Mouse (Mus musculus) CH12.LX (cell line): ENCODE results near the gene Tctn1. TPM values are rescaled to one million over a fixed set of nuclear protein-coding genes. Genes with fewer than 3 reads are reported as not detected.
A peak's percentile ranks its signal among the peaks of the same experiment; 100 is the strongest.

Source experiments
- DNase-seq: peaks from one replicate; pipeline ENCODE4 v3.0.0-alpha.2; 2013; ENCODE audit errors: extremely low read depth
- H3K27ac ChIP-seq: 2 replicates; pipeline ENCODE4 v1.5.1; 2012; ENCODE audit warnings: low read depth, mild to moderate bottlenecking, control low read depth, moderate library complexity; ENCODE audit not compliant: insufficient read depth
- H3K27me3 ChIP-seq: replicated peaks from 2 replicates; pipeline ENCODE3; 2012; ENCODE audit warnings: inconsistent platforms
- H3K36me3 ChIP-seq, 2 experiments: replicated peaks in 1 of 2; 2 replicates each; pipeline versions ENCODE3 to v1.6.1; 2012; ENCODE audit warnings: inconsistent platforms in 1 of 2, low read length in 1 of 2, mild to moderate bottlenecking in 1 of 2, mixed read lengths in 1 of 2, moderate library complexity in 1 of 2; ENCODE audit not compliant: control insufficient read depth in 1 of 2, insufficient read depth in 1 of 2
- H3K4me1 ChIP-seq, 2 experiments: 2 replicates each; pipeline ENCODE4 v1.6.1; 2012; ENCODE audit warnings: inconsistent platforms in 1 of 2, moderate library complexity in 1 of 2; ENCODE audit not compliant: insufficient read depth in 2 of 2, control insufficient read depth in 1 of 2
- H3K4me2 ChIP-seq: 2 replicates; pipeline ENCODE4 v1.6.1; 2012; ENCODE audit warnings: low read depth, mild to moderate bottlenecking, control low read depth; ENCODE audit not compliant: poor library complexity, insufficient read depth, severe bottlenecking
- H3K4me3 ChIP-seq, 3 experiments: fragments of 150-350 bp in 1 of 3; sonication (generic) in 1 of 3; replicated peaks in 1 of 3; 2 replicates each; pipeline versions ENCODE3 to v1.5.1; 2011 to 2012; ENCODE audit warnings: low read depth in 2 of 3, low read length in 2 of 3, mild to moderate bottlenecking in 2 of 3, moderate library complexity in 2 of 3, control low read depth in 1 of 3, improper control_type of control experiment in 1 of 3, inconsistent platforms in 1 of 3, mixed read lengths in 1 of 3; ENCODE audit not compliant: poor library complexity in 1 of 3
- H3K79me2 ChIP-seq: replicated peaks from 2 replicates; pipeline ENCODE4 v1.6.1; 2012; ENCODE audit warnings: mild to moderate bottlenecking, moderate library complexity; ENCODE audit not compliant: control insufficient read depth, poor library complexity, insufficient read depth, severe bottlenecking; ENCODE audit errors: extremely low read depth
- H3K9ac ChIP-seq: 2 replicates; pipeline ENCODE4 v1.6.1; 2012; ENCODE audit warnings: low read depth, mild to moderate bottlenecking, control low read depth, moderate library complexity; ENCODE audit not compliant: insufficient read depth
- H3K9me3 ChIP-seq: replicated peaks from 2 replicates; pipeline ENCODE3; 2012; ENCODE audit warnings: low read length, inconsistent platforms, mixed read lengths
- BHLHE40 ChIP-seq: IDR thresholded peaks from 2 replicates; pipeline ENCODE4 v1.6.1; 2011; ENCODE audit warnings: mild to moderate bottlenecking, low read depth, low read length, improper control_type of control experiment
- CHD1 ChIP-seq: IDR thresholded peaks from 2 replicates; pipeline ENCODE4 v1.6.1; 2012; ENCODE audit warnings: low read depth, low read length, improper control_type of control experiment, inconsistent platforms
- CTCF ChIP-seq, 2 experiments: IDR thresholded peaks in 1 of 2; conservative IDR thresholded peaks in 1 of 2; 2 replicates each; pipeline ENCODE4 v1.5.1; 2011 to 2012; ENCODE audit warnings: low read depth in 2 of 2, low read length in 2 of 2, improper control_type of control experiment in 1 of 2, inconsistent platforms in 1 of 2, mild to moderate bottlenecking in 1 of 2, moderate library complexity in 1 of 2
- E2F4 ChIP-seq: IDR thresholded peaks from 2 replicates; pipeline ENCODE4 v1.6.1; 2011; ENCODE audit warnings: low read depth, low read length, improper control_type of control experiment; ENCODE audit not compliant: insufficient replicate concordance
- EP300 ChIP-seq: IDR thresholded peaks from 2 replicates; pipeline ENCODE4 v1.6.1; 2011; ENCODE audit warnings: low read length, improper control_type of control experiment
- ETS1 ChIP-seq: conservative IDR thresholded peaks from 2 replicates; pipeline ENCODE4 v1.6.1; 2012; ENCODE audit warnings: low read depth, mild to moderate bottlenecking, inconsistent platforms, low read length, improper control_type of control experiment, moderate library complexity
- HCFC1 ChIP-seq: IDR thresholded peaks from 2 replicates; pipeline ENCODE4 v1.6.1; 2012; ENCODE audit warnings: low read depth, mild to moderate bottlenecking, inconsistent platforms, low read length, improper control_type of control experiment
- IRF4 ChIP-seq: IDR thresholded peaks from 2 replicates; pipeline ENCODE4 v1.6.1; 2014; ENCODE audit warnings: low read depth, mild to moderate bottlenecking, inconsistent platforms, low read length, improper control_type of control experiment
- JUN ChIP-seq: IDR thresholded peaks from 2 replicates; pipeline ENCODE4 v1.6.1; 2011; ENCODE audit warnings: low read depth, mild to moderate bottlenecking, low read length, improper control_type of control experiment, moderate library complexity; ENCODE audit not compliant: insufficient read depth
- JUND ChIP-seq: conservative IDR thresholded peaks from 2 replicates; pipeline ENCODE4 v1.6.1; 2011; ENCODE audit warnings: low read depth, low read length, improper control_type of control experiment
- KAT2A ChIP-seq: IDR thresholded peaks from 2 replicates; pipeline ENCODE4 v1.6.1; 2012; ENCODE audit warnings: low read length, improper control_type of control experiment, inconsistent platforms; ENCODE audit not compliant: insufficient replicate concordance
- MAFK ChIP-seq: IDR thresholded peaks from 2 replicates; pipeline ENCODE4 v1.6.1; 2011; ENCODE audit warnings: low read length, improper control_type of control experiment; ENCODE audit not compliant: insufficient replicate concordance
- MAX ChIP-seq: IDR thresholded peaks from 2 replicates; pipeline ENCODE4 v1.6.1; 2011; ENCODE audit warnings: low read length, improper control_type of control experiment
- MAZ ChIP-seq: IDR thresholded peaks from 2 replicates; pipeline ENCODE4 v1.6.1; 2012; ENCODE audit warnings: low read depth, mild to moderate bottlenecking, inconsistent platforms, low read length, improper control_type of control experiment, moderate library complexity
- MEF2A ChIP-seq: IDR thresholded peaks from 2 replicates; pipeline ENCODE4 v1.6.1; 2014; ENCODE audit warnings: low read depth, mild to moderate bottlenecking, inconsistent platforms, low read length, improper control_type of control experiment, borderline replicate concordance
- MXI1 ChIP-seq: IDR thresholded peaks from 2 replicates; pipeline ENCODE4 v1.6.1; 2011; ENCODE audit warnings: mild to moderate bottlenecking, low read depth, low read length, improper control_type of control experiment
- MYC ChIP-seq: IDR thresholded peaks from 2 replicates; pipeline ENCODE4 v1.6.1; 2011; ENCODE audit warnings: low read depth, mild to moderate bottlenecking, improper control_type of control experiment, low read length
- NELFE ChIP-seq: IDR thresholded peaks from 2 replicates; pipeline ENCODE4 v1.6.1; 2011; ENCODE audit warnings: low read depth, low read length, improper control_type of control experiment
- NRF1 ChIP-seq: IDR thresholded peaks from 2 replicates; pipeline ENCODE4 v1.6.1; 2014; ENCODE audit warnings: low read depth, mild to moderate bottlenecking, inconsistent platforms, low read length, improper control_type of control experiment, moderate library complexity
- PAX5 ChIP-seq: IDR thresholded peaks from 2 replicates; pipeline ENCODE4 v1.6.1; 2012; ENCODE audit warnings: low read length, inconsistent platforms, mixed read lengths
- POLR2A ChIP-seq: IDR thresholded peaks from 2 replicates; pipeline ENCODE4 v1.6.1; 2011; ENCODE audit warnings: low read depth, mild to moderate bottlenecking, improper control_type of control experiment, low read length
- RAD21 ChIP-seq: IDR thresholded peaks from 2 replicates; pipeline ENCODE4 v1.6.1; 2011; ENCODE audit warnings: low read depth, mild to moderate bottlenecking, low read length, improper control_type of control experiment, moderate library complexity
- RCOR1 ChIP-seq: conservative IDR thresholded peaks from 2 replicates; pipeline ENCODE4 v1.6.1; 2012; ENCODE audit warnings: low read depth, mild to moderate bottlenecking, inconsistent platforms, low read length, improper control_type of control experiment
- SIN3A ChIP-seq: IDR thresholded peaks from 2 replicates; pipeline ENCODE4 v1.6.1; 2012; ENCODE audit warnings: low read length, improper control_type of control experiment, inconsistent platforms
- TBP ChIP-seq: conservative IDR thresholded peaks from 2 replicates; pipeline ENCODE4 v1.6.1; 2011; ENCODE audit warnings: low read depth, low read length, improper control_type of control experiment
- TCF12 ChIP-seq: IDR thresholded peaks from 2 replicates; pipeline ENCODE4 v1.6.1; 2014; ENCODE audit warnings: low read depth, mild to moderate bottlenecking, inconsistent platforms, low read length, improper control_type of control experiment
- UBTF ChIP-seq: IDR thresholded peaks from 2 replicates; pipeline ENCODE4 v1.6.1; 2012; ENCODE audit warnings: low read depth, mild to moderate bottlenecking, inconsistent platforms, low read length, improper control_type of control experiment, moderate library complexity
- ZKSCAN1 ChIP-seq: IDR thresholded peaks from 2 replicates; pipeline ENCODE4 v1.6.1; 2012; ENCODE audit warnings: low read depth, inconsistent platforms, low read length, improper control_type of control experiment, borderline replicate concordance
- ZMIZ1 ChIP-seq: IDR thresholded peaks from 2 replicates; pipeline ENCODE4 v1.6.1; 2012; ENCODE audit warnings: low read depth, mild to moderate bottlenecking, inconsistent platforms, low read length, improper control_type of control experiment
- dilution Hi-C: fragments of 300-500 bp; cut with MboI; formaldehyde crosslinking; loops from 2 replicates; pipeline ENCODE4 v1.14.3; 2020; ENCODE audit warnings: low sequenced_read_pairs; ENCODE audit not compliant: extremely low pct_unique_long_range_greater_than_20kb, extremely low pct_ligation_motif_present
- in situ Hi-C: fragments of 300-500 bp; cut with MboI; formaldehyde crosslinking; loops from 3 replicates; pipeline ENCODE4 v1.14.3; 2019; ENCODE audit warnings: low sequenced_read_pairs, low pct_ligation_motif_present, low pct_unique_long_range_greater_than_20kb, mixed read lengths
- polyA plus RNA-seq: library from polyadenylated mRNA; unstranded; fragments of >175 nt; gene quantifications from 2 replicates; pipeline ENCODE4 v1.2.1, GENCODE M21; 2012; ENCODE audit warnings: low read depth; ENCODE audit not compliant: insufficient read length
- total RNA-seq, 2 experiments: library from RNA; depleted of rRNA; stranded (reverse); fragments of 300-350 nt in 1 of 2; fragments of >200 nt in 1 of 2; gene quantifications; 2 replicates each; pipeline ENCODE4 v1.2.3; 2012 to 2014

Tctn1 gene
- total and polyA plus RNA-seq, 3 experiments = 2.9 to 8.8 (median 3.7) TPM

DNA sequence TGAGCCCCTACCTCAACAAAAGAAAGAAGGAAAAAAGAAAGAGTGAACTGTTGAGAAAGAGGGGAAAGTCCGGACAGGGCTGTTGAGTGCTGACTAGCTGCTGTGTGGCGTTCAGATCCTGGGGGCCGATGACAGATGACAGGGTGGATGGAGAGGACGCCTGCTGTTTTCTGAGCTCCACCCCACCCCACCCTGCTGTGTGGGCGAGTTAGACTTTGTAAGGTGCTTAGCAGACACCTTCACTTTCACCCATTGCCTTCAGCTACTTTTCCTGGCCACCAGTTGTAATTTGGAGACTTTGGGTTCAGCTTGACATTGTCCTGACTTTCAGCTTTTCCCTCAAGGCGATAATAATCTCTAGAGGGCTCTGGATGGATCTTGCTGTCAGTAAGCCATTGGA lies 26.9 kb upstream of the Tctn1 start:
- no peaks in the 10 kb centered on the region for H3K27me3 ChIP-seq
- TF ChIP-seq ZKSCAN1 (no peak), KAT2A (no peak), MAFK (no peak), MYC (no peak), MEF2A (no peak), ZMIZ1 (no peak), CHD1 (no peak), MXI1 (no peak), POLR2A (no peak), RCOR1 (no peak), MAX (no peak), PAX5 (no peak)
- H3K4me3 ChIP-seq = no peak overlapping the region
- H3K4me1 ChIP-seq = peaks cover 27 to 80% of the 10 kb centered on the region in 2 experiments
- dilution Hi-C loops = no loop called here
- no peaks in the 10 kb centered on the region for H3K9me3 ChIP-seq
- no peak overlapping the region for H3K27ac ChIP-seq
- peaks cover 10 to 79% of the 10 kb centered on the region in 2 experiments for H3K36me3 ChIP-seq
- H3K4me2 ChIP-seq = no peak overlapping the region
- in situ Hi-C loops = no loop called here
- peaks cover 82% of the 10 kb centered on the region for H3K79me2 ChIP-seq
- H3K9ac ChIP-seq = no peak overlapping the region
- DNase-seq = no peak

DNA sequence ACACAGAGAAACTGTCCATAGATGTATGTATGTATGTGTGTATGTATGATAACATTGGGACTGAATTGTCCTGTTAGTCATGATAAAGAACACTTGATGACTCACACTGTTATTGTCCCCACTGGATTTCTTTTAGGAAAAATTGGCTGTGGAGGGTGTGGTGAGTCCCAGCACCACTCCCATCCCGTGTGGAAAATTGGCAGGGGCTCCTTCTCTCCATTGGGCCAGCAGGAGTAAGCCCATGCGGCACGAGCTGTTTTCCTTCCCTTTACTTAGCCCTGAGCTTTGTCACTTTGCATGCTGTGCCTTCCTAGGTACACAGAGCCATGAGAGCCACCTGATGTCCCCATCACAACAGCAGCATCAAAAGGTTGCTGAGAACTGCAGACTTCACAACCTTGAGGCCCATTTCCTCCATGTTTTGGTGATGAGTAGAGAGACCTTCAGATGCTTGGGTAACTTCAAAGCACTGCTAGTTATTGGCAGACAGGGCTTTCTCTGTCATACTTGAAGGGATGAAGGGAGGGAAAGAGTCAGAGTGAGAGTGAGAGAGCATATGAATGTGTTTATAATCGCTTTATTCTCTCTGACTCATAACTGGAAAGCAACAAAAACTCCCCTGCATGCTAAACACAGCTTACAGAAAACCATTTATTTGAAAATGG lies 24.0 kb upstream of the Tctn1 start:
- H3K4me3 ChIP-seq = peak overlapping the region in 2 of 3 experiments; percentile 5 to 18
- TF ChIP-seq RAD21 (no peak), JUN (peak; percentile 90), MAZ (no peak), MAFK (0 out of 2 replicates have a peak, but pooled peaks have one; percentile 26), MYC (0 out of 2 replicates have a peak, but pooled peaks have one; percentile 63), POLR2A (no peak), BHLHE40 (peak; percentile 55; the same call in 1 of the 2 replicates), NRF1 (no peak), NELFE (no peak), CTCF (conservative IDR thresholded peaks at IDR 0.05 in 1 of 2, IDR thresholded peaks at IDR 0.05 in 1 of 2; ENCODE audit: low read depth in 2 of 2, low read length in 2 of 2) (no peak), E2F4 (no peak), UBTF (no peak), EP300 (peak; percentile 89), TBP (0 out of 2 replicates have a peak, but pooled peaks have one; percentile 36), IRF4 (peak; percentile 98), SIN3A (peak; percentile 67), ETS1 (peak; percentile 70; the same call in 1 of the 2 replicates), RCOR1 (peak; percentile 74), ZKSCAN1 (no peak), MXI1 (peak; percentile 18; the same call in 1 of the 2 replicates), TCF12 (peak; percentile 30; the same call in 1 of the 2 replicates), HCFC1 (no peak), JUND (peak; percentile 98)
- TF ChIP-seq, all 38 proteins: peak for 13
- Histone ChIP-seq H3K9me3 (no peaks in the 10 kb centered on the region), H3K9ac (no peak overlapping the region), H3K36me3 (peaks cover 5 to 54% of the 10 kb centered on the region in 2 experiments), H3K27me3 (no peaks in the 10 kb centered on the region), H3K4me1 (peaks cover 23 to 64% of the 10 kb centered on the region in 2 experiments), H3K27ac (peak overlapping the region; percentile 91), H3K4me2 (peak overlapping the region; percentile 85), H3K79me2 (peaks cover 82% of the 10 kb centered on the region)
- dilution Hi-C loops (no loop called here), in situ Hi-C loops (no loop called here)
- DNase-seq = peak; percentile 69
